Mouse (Mus musculus) testis, adult 2 months (tissue): ENCODE results near the gene Dll3.

Experiments used
- CTCF ChIP-seq: fragments of 200-500 bp; IDR thresholded peaks from 2 replicates; pipeline ENCODE4 v1.5.1; 2012; ENCODE audit warnings: low read depth, mild to moderate bottlenecking, inconsistent platforms, low read length, moderate library complexity; ENCODE audit not compliant: control insufficient read depth, insufficient read depth, insufficient replicate concordance
- POLR2A ChIP-seq: fragments of 200-500 bp; IDR thresholded peaks from 2 replicates; pipeline ENCODE4 v1.6.1; 2012; ENCODE audit warnings: low read depth, mild to moderate bottlenecking, inconsistent platforms, low read length, moderate library complexity; ENCODE audit not compliant: control insufficient read depth

DNA sequence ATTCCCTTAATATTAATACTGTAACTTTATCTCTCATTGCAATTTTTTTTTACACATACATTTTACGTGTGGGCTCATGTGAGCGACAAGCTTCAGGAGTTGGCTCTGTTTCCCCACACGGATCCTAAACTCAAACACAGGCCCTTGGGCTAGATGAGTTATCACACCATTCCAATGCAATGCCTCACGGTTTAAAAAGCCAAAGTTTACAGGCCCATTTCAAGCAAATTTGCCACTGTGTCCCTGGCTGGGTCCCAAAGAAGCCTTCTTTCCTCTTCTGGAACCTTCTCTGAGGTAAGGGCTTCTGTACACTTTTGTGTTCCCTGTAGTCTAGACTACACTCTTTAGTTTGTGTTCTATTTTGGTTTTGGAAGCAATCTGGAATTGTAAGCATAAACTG is 32.5 kb upstream of the Dll3 start:
- TF ChIP-seq CTCF (no peak), POLR2A (no peak)
